Mouse (Mus musculus): ENCODE results near the gene Pip5k1b. TPM values are rescaled to one million over a fixed set of nuclear protein-coding genes. Genes with fewer than 3 reads are reported as not detected.

The Pip5k1b gene
- polyA plus RNA-seq, 1 experiment, result 3.1 TPM

- Histone ChIP-seq H3K4me3 (ENCODE audit: extremely low read depth, insufficient read depth, insufficient read length) (no peak overlapping the region), H3K36me3 (ENCODE audit: control insufficient read depth, insufficient read depth, low read length) (no peaks in the 10 kb centered on the region), H3K27ac (ENCODE audit: insufficient read depth, low read length) (no peak overlapping the region), H3K4me1 (ENCODE audit: control insufficient read depth, insufficient read depth, insufficient read length) (no peaks in the 10 kb centered on the region), H3K27me3 (ENCODE audit: control insufficient read depth, insufficient read depth, low read length) (no peaks in the 10 kb centered on the region)
- 94% methylated on average over 22 of the region's 22 CpGs for WGBS
- DNase-seq (ENCODE audit: low read depth in 1 of 2, low spot score in 2 of 2), result no peak
- TF ChIP-seq CTCF (IDR thresholded peaks at IDR 0.05; ENCODE audit: extremely low read depth, insufficient read depth, insufficient read length, insufficient replicate concordance) (no peak), POLR2A (IDR thresholded peaks at IDR 0.05; ENCODE audit: low read depth, low read length) (no peak)
Observed at GRCm38 (mm10) chr19:24386956-24387865, 168.5 kb downstream of the Pip5k1b start.

DNA sequence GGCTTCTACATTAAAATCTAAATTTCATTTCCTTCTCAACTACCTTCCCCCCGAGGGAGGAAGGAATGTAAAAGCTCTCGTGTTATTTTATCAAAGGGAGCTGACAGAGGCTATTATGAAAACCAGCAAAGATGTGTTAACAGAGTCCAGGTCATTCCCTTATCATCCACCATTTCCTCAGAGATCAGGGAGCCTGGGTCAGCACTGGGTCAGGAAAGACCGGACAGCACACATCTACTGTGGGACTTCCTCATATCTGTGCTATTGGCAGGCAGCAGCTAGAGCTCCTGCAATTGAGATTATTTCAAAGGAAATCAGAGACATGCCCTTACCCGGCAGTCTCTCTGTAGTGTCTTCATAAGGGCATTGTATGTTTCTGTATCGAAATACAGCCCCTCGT is 177.2 kb downstream of the Pip5k1b start:
- no peak for DNase-seq (ENCODE audit: low read depth in 1 of 2, low spot score in 2 of 2)
- TF ChIP-seq POLR2A (IDR thresholded peaks at IDR 0.05; ENCODE audit: low read depth, low read length) (no peak), CTCF (IDR thresholded peaks at IDR 0.05; ENCODE audit: extremely low read depth, insufficient read depth, insufficient read length, insufficient replicate concordance) (no peak)
- no peak overlapping the region for H3K4me3 ChIP-seq (ENCODE audit: extremely low read depth, insufficient read depth, insufficient read length)
- no peak overlapping the region for H3K27ac ChIP-seq (ENCODE audit: insufficient read depth, low read length)
- H3K27me3 ChIP-seq (ENCODE audit: control insufficient read depth, insufficient read depth, low read length), result no peaks in the 10 kb centered on the region
- H3K4me1 ChIP-seq (ENCODE audit: control insufficient read depth, insufficient read depth, insufficient read length), result no peaks in the 10 kb centered on the region
- 88% methylated on average over 6 of the region's 6 CpGs for WGBS
- no peaks in the 10 kb centered on the region; the same call in 1 of the 2 replicates for H3K36me3 ChIP-seq (ENCODE audit: control insufficient read depth, insufficient read depth, low read length)

GRCm38 (mm10) chr19:24371763-24372640 is 183.7 kb downstream of the Pip5k1b start:
- H3K4me1 ChIP-seq (ENCODE audit: control insufficient read depth, insufficient read depth, insufficient read length), result no peaks in the 10 kb centered on the region
- H3K27me3 ChIP-seq (ENCODE audit: control insufficient read depth, insufficient read depth, low read length), result no peaks in the 10 kb centered on the region
- no peak overlapping the region for H3K27ac ChIP-seq (ENCODE audit: insufficient read depth, low read length)
- TF ChIP-seq CTCF (IDR thresholded peaks at IDR 0.05; ENCODE audit: extremely low read depth, insufficient read depth, insufficient read length, insufficient replicate concordance) (no peak), POLR2A (IDR thresholded peaks at IDR 0.05; ENCODE audit: low read depth, low read length) (no peak)
- H3K4me3 ChIP-seq (ENCODE audit: extremely low read depth, insufficient read depth, insufficient read length), result no peak overlapping the region
- no peaks in the 10 kb centered on the region for H3K36me3 ChIP-seq (ENCODE audit: control insufficient read depth, insufficient read depth, low read length)
- 94% methylated on average over 19 of the region's 19 CpGs for WGBS
- DNase-seq (ENCODE audit: low read depth in 1 of 2, low spot score in 2 of 2), result no peak

DNA sequence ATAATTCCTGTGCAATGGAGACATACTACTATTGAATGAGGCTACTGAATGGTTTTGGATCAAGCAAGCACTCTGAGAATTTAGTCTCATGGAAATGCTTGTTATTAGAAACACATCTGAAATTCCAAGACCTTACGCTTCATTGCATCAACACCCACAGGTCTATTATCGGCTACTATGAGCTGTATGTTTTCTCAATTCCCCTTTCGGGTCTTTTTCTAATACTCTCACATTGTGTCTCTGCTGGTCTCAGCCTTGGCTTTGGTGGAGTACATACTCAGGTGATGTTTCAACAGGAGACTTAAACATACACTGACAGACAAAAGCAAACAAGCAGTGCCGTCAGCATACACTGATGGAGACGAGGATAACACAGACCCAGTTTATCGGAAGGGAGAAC is 187.3 kb downstream of the Pip5k1b start:
- TF ChIP-seq POLR2A (IDR thresholded peaks at IDR 0.05; ENCODE audit: low read depth, low read length) (no peak), CTCF (IDR thresholded peaks at IDR 0.05; ENCODE audit: extremely low read depth, insufficient read depth, insufficient read length, insufficient replicate concordance) (no peak)
- 87% methylated on average over 6 of the region's 6 CpGs for WGBS
- H3K36me3 ChIP-seq (ENCODE audit: control insufficient read depth, insufficient read depth, low read length), result no peaks in the 10 kb centered on the region
- H3K27ac ChIP-seq (ENCODE audit: insufficient read depth, low read length), result no peak overlapping the region
- DNase-seq (ENCODE audit: low read depth in 1 of 2, low spot score in 2 of 2), result no peak
- H3K27me3 ChIP-seq (ENCODE audit: control insufficient read depth, insufficient read depth, low read length), result no peaks in the 10 kb centered on the region
- H3K4me3 ChIP-seq (ENCODE audit: extremely low read depth, insufficient read depth, insufficient read length), result no peak overlapping the region
- no peaks in the 10 kb centered on the region for H3K4me1 ChIP-seq (ENCODE audit: control insufficient read depth, insufficient read depth, insufficient read length)

GRCm38 (mm10) chr19:24367722-24368121 is 187.9 kb downstream of the Pip5k1b start:
- H3K4me1 ChIP-seq (ENCODE audit: control insufficient read depth, insufficient read depth, insufficient read length), result no peaks in the 10 kb centered on the region
- no peaks in the 10 kb centered on the region for H3K27me3 ChIP-seq (ENCODE audit: control insufficient read depth, insufficient read depth, low read length)
- H3K4me3 ChIP-seq (ENCODE audit: extremely low read depth, insufficient read depth, insufficient read length), result no peak overlapping the region
- no peaks in the 10 kb centered on the region for H3K36me3 ChIP-seq (ENCODE audit: control insufficient read depth, insufficient read depth, low read length)
- TF ChIP-seq CTCF (IDR thresholded peaks at IDR 0.05; ENCODE audit: extremely low read depth, insufficient read depth, insufficient read length, insufficient replicate concordance), result no peak
- TF ChIP-seq POLR2A (IDR thresholded peaks at IDR 0.05; ENCODE audit: low read depth, low read length), result no peak
- DNase-seq (ENCODE audit: low read depth in 1 of 2, low spot score in 2 of 2), result no peak
- H3K27ac ChIP-seq (ENCODE audit: insufficient read depth, low read length), result no peak overlapping the region
- 90% methylated on average over 4 of the region's 4 CpGs for whole genome bisulfite sequencing

DNA sequence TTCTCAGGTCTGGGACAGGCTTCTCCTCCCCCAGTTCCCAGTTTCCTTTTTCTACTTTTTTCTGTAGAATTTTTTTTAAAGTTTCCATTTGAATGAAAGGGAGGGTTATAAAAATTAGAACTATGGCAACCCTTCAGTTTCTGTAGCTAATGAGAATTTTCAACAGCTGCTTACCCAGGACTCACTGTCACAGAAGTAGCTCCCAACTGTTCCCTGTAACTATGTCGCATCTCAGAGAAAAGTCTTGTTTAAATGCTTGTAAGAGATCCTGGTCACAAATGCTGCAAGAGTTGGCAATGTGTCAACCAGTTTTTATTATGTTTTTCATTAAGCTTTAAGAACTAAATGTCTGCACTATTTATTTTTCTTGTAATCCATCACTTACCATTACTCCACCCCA is 188.9 kb downstream of the Pip5k1b start:
- WGBS, result 89% methylated on average over 1 of the region's 1 CpGs
- H3K27me3 ChIP-seq (ENCODE audit: control insufficient read depth, insufficient read depth, low read length), result no peaks in the 10 kb centered on the region
- H3K27ac ChIP-seq (ENCODE audit: insufficient read depth, low read length), result no peak overlapping the region
- H3K4me3 ChIP-seq (ENCODE audit: extremely low read depth, insufficient read depth, insufficient read length), result no peak overlapping the region
- DNase-seq (ENCODE audit: low read depth in 1 of 2, low spot score in 2 of 2), result no peak
- no peaks in the 10 kb centered on the region for H3K36me3 ChIP-seq (ENCODE audit: control insufficient read depth, insufficient read depth, low read length)
- no peak for TF ChIP-seq CTCF (IDR thresholded peaks at IDR 0.05; ENCODE audit: extremely low read depth, insufficient read depth, insufficient read length, insufficient replicate concordance)
- TF ChIP-seq POLR2A (IDR thresholded peaks at IDR 0.05; ENCODE audit: low read depth, low read length), result no peak
- H3K4me1 ChIP-seq (ENCODE audit: control insufficient read depth, insufficient read depth, insufficient read length), result no peaks in the 10 kb centered on the region

Data from spleen, adult 2 months (tissue).